Mouse (Mus musculus) kidney, adult 2 months (tissue): ENCODE measurements at regions not wholly inside any gene's neighbourhood (a gene's known extent, or its start where the extent isn't known, plus 50 kb on each side); places are given as distances from the start of the nearest gene placed in this dataset.

Experiments
- CTCF ChIP-seq: fragments of 200-500 bp; conservative IDR thresholded peaks from 2 replicates; pipeline ENCODE4 v1.5.1; 2011; ENCODE audit warnings: low read depth, mild to moderate bottlenecking, control low read depth, low read length, moderate library complexity, mixed read lengths; ENCODE audit not compliant: insufficient read depth, insufficient read length
- POLR2A ChIP-seq: fragments of 200-500 bp; IDR thresholded peaks from one replicate; pipeline ENCODE4 v1.6.1; 2011; ENCODE audit warnings: low read depth, low read length, control low read depth

- no peak for TF ChIP-seq CTCF
- TF ChIP-seq POLR2A, result no peak
Measured at GRCm38 (mm10) chr19:49372921-49373320, 1167.1 kb downstream of the Sorcs3 start.
